Mouse (Mus musculus) erythroblast, embryonic 14.5 days (primary cell): Measurements from ENCODE around the gene Reep1. TPM values are rescaled to one million over a fixed set of nuclear protein-coding genes. Genes with fewer than 3 reads are reported as not detected.

ENCODE experiments used
- H3K27me3 ChIP-seq: 2 replicates; pipeline ENCODE4 v1.6.1; 2012; ENCODE audit warnings: inconsistent platforms; ENCODE audit not compliant: control insufficient read depth
- H3K36me3 ChIP-seq: 2 replicates; pipeline ENCODE4 v1.6.1; 2012; ENCODE audit warnings: mild to moderate bottlenecking, inconsistent platforms; ENCODE audit not compliant: control insufficient read depth
- H3K4me1 ChIP-seq: 2 replicates; pipeline ENCODE4 v1.6.1; 2012; ENCODE audit warnings: inconsistent platforms; ENCODE audit not compliant: control insufficient read depth
- H3K4me3 ChIP-seq: replicated peaks from 2 replicates; pipeline ENCODE3; 2012; ENCODE audit warnings: moderate library complexity, mild to moderate bottlenecking, inconsistent platforms
- H3K9me3 ChIP-seq: 2 replicates; pipeline ENCODE4 v1.6.1; 2012; ENCODE audit warnings: low read length, inconsistent platforms, mixed read lengths; ENCODE audit not compliant: control insufficient read depth
- GATA1 ChIP-seq: IDR thresholded peaks from 2 replicates; pipeline ENCODE4 v1.6.1; 2012; ENCODE audit warnings: low read length, inconsistent platforms, mixed read lengths
- TAL1 ChIP-seq: IDR thresholded peaks from 3 replicates; pipeline ENCODE4 v1.6.1; 2012; ENCODE audit warnings: low read length, inconsistent platforms, mixed read lengths
- polyA plus RNA-seq: library from polyadenylated mRNA; stranded (reverse); fragments of >175 nt; gene quantifications from 2 replicates; pipeline ENCODE4 v1.2.3, GENCODE M21; 2012

Reep1 gene
- polyA plus RNA-seq, 1 experiment, result not detected

DNA sequence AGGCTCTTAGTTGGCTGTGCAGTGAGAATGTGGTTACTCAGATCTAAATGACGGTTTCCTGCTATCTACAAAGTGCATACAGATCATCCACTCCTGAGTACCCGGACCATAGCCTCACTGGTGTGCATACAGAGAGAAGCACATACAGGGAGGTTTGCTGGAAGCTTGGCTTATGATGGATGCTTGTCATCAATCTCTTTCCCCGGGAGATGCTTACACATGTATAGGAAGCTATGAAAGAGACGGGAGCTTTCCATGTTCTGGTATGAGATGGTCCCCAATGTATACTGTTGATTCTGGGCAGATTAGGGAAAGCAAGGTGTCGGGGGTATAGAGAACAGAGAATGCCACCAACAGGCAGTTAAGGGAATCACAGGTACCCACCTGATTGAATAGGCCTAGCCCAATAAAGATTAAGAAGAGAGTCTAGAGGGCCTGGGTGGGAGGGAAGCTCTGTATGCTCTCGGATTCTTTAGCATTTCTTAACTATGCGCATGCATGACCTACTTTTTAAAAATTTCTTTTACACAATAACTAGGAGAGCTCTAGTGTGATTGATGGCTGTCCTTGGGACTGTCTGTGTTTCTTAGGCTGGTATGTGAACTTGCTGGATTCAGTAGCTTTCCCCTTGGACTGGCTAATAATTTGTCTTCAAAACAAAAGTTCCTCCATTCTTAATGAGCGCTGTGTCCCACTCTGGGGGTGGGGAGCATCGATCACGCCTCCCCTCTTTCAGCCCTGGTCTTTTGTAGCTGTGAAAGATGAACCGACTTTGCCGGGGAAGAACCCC is 62.7 kb downstream of the Reep1 start:
- H3K4me1 ChIP-seq, result peaks cover 3% of the 10 kb centered on the region; the same call in 1 of the 2 replicates
- no peak for TF ChIP-seq GATA1
- peaks cover 7% of the 10 kb centered on the region for H3K9me3 ChIP-seq
- H3K4me3 ChIP-seq, result no peak overlapping the region
- H3K27me3 ChIP-seq, result no peaks in the 10 kb centered on the region
- H3K36me3 ChIP-seq, result no peaks in the 10 kb centered on the region

DNA sequence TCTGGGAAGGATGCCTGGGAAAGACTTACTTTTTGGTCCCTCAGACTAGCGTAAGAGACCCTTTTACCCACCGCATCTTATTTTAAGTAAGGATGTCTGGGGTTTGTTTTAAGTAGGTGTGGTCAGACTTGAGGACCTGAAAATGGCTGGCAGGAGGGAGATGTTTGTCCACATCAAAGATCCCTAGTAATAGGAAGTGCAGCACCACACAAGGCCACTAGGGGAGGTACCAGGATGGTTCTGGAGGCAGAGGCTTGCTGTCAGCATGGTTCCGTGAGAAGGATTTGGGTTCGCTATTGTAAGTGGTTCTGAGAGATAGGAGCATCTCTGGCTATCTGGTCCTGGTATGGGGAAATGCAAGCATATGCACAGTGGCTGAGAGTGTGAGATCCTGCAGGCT is 63.5 kb downstream of the Reep1 start:
- TF ChIP-seq GATA1 (no peak), TAL1 (no peak)
- peaks cover 7% of the 10 kb centered on the region for H3K9me3 ChIP-seq
- no peaks in the 10 kb centered on the region for H3K36me3 ChIP-seq
- H3K4me3 ChIP-seq, result no peak overlapping the region
- H3K4me1 ChIP-seq, result peaks cover 3% of the 10 kb centered on the region; the same call in 1 of the 2 replicates
- H3K27me3 ChIP-seq, result no peaks in the 10 kb centered on the region

DNA sequence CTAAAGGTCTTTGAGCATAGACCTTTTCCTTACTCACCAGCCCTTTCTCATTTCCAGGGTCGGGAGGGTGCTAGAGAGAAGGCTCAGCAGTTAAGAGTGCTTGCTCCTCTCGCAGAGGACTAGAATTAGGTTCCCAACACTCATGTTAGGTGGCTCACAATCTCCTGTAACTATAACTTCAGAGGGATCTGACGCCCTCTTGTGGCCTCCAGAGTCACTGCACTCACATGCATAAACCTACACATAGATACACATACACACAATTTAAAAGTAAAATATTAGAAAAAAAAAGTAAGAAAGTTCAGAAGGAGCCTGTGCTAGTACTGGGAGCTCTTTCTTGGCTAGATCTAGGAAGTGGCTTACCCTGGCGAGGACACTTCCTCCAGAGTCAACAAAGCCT is 63.9 kb downstream of the Reep1 start:
- Histone ChIP-seq H3K9me3 (peaks cover 7% of the 10 kb centered on the region), H3K4me1 (peaks cover 3% of the 10 kb centered on the region; the same call in 1 of the 2 replicates)
- TF ChIP-seq GATA1 (no peak), TAL1 (no peak)

DNA sequence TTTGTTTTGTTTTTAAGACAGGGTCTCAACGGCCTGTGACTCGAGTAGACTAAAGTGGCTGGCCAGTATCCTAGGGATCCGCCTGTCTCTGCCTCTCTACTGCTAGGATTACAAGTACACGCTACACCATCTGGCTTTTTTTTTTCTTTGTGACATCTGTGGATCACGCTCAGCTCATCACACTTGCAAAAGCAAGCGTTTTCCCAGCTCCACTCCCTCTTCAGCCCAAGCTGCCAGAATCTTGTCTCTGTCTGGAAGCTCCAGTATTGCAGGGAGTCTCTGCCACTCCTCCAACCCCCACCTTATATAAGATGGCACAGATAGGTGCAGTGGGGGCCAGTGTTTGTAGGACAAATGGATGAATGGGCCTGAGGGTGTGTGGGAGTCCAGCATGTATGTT is 64.8 kb downstream of the Reep1 start:
- TF ChIP-seq GATA1, result no peak
- no peak for TF ChIP-seq TAL1
- Histone ChIP-seq H3K4me1 (peaks cover 3% of the 10 kb centered on the region; the same call in 1 of the 2 replicates), H3K9me3 (peaks cover 7% of the 10 kb centered on the region), H3K36me3 (no peaks in the 10 kb centered on the region), H3K27me3 (no peaks in the 10 kb centered on the region), H3K4me3 (no peak overlapping the region)

More for the DNA sequence above, 63.9 kb downstream of the Reep1 start:
- Histone ChIP-seq H3K27me3 (no peaks in the 10 kb centered on the region), H3K36me3 (no peaks in the 10 kb centered on the region), H3K4me3 (no peak overlapping the region)

DNA sequence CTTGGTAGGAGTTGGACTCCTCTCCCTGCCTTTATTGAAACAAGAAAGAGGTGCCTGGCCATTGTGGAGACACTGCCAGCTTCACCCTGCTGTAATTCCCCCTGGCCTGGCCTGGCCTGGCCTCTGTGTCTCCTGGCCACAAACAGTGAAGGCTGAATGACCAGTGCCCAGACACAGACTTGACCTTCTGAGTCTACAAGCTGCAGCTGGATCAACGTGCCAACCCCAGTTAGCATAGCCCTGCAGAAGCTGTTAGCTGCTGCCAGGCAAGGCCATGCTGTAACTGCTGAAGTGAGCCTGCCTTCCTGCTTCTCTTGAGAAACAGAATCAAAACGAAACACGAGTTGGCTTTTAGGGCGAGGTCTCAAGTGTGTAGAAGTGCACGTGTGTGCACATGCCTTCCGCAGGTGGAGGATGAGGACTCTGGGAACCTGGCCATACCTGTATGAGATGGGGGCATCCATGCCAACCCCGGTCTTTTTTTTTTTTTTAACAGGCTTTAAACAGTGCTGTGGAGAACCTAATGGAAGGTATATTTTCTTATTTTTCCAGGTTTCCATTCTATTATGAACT is 65.4 kb downstream of the Reep1 start:
- no peaks in the 10 kb centered on the region for H3K27me3 ChIP-seq
- no peak overlapping the region for H3K4me3 ChIP-seq
- TF ChIP-seq GATA1 (no peak), TAL1 (no peak)
- peaks cover 7% of the 10 kb centered on the region for H3K9me3 ChIP-seq
- H3K4me1 ChIP-seq, result peaks cover 2% of the 10 kb centered on the region; the same call in 1 of the 2 replicates
- H3K36me3 ChIP-seq, result no peaks in the 10 kb centered on the region

DNA sequence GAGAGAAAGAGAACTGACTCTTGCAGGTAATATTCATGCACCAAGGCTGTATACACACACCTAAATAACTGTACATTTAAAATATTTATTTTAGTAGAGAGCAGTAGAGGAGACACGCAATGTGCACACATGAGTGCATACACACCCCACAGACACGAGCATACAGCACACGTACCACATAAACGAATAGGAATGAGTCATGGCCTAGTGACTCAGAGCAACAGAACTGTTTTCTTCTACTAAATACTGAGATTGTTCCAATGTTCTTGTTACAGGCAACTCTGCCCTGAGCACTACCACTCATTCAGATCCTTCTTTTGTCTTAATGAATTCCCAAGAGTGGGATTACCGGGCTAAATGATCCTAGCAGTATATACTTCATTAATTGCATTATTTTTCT is 70.7 kb downstream of the Reep1 start:
- H3K4me1 ChIP-seq, result no peaks in the 10 kb centered on the region
- no peaks in the 10 kb centered on the region for H3K36me3 ChIP-seq
- H3K9me3 ChIP-seq, result no peaks in the 10 kb centered on the region
- H3K4me3 ChIP-seq, result no peak overlapping the region
- TF ChIP-seq GATA1 (no peak), TAL1 (no peak)
- no peaks in the 10 kb centered on the region for H3K27me3 ChIP-seq

DNA sequence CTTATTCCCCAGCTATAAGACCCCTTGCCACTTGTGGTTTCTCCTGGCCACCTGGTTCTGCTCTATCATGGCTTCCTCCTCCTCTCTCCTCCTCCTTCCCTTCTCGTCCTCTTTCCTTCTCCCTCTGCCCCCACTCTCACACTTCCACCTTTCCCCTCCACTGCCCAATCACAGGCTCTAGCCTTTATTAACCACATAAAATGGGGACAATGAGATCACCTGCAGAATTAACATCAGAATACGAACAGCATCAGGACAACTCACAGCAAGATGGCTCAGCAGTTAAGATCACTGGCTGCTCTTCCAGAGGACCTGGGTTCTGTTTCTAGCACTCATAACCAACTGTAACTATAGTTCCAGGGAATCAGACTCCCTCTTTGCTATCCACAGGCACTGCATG is 72.5 kb downstream of the Reep1 start:
- H3K36me3 ChIP-seq, result no peaks in the 10 kb centered on the region
- H3K4me3 ChIP-seq, result no peak overlapping the region
- H3K27me3 ChIP-seq, result no peaks in the 10 kb centered on the region
- H3K4me1 ChIP-seq, result no peaks in the 10 kb centered on the region
- peaks cover 5% of the 10 kb centered on the region for H3K9me3 ChIP-seq
- TF ChIP-seq GATA1 (no peak), TAL1 (no peak)

DNA sequence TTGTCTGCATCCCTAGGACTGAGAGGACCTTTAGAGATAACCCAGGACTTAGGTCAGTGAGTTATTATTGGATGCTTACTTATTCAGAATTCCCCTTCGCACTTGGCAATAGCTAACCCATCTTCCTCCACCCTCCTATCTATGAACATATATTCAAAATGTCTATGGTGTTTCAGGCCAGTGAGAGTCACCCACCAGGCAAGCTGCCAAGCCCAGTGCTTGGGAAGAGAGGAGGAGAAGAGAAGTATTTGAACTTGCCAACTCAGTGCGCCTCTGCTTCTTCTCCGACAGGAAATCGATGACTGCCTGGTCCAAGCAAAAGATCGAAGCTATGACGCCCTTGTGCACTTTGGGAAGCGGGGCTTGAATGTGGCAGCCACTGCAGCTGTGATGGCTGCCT is 73.1 kb downstream of the Reep1 start:
- peaks cover 5% of the 10 kb centered on the region for H3K9me3 ChIP-seq
- H3K36me3 ChIP-seq, result no peaks in the 10 kb centered on the region
- H3K27me3 ChIP-seq, result no peaks in the 10 kb centered on the region
- no peak overlapping the region for H3K4me3 ChIP-seq
- no peak for TF ChIP-seq TAL1
- no peak for TF ChIP-seq GATA1
- no peaks in the 10 kb centered on the region for H3K4me1 ChIP-seq

DNA sequence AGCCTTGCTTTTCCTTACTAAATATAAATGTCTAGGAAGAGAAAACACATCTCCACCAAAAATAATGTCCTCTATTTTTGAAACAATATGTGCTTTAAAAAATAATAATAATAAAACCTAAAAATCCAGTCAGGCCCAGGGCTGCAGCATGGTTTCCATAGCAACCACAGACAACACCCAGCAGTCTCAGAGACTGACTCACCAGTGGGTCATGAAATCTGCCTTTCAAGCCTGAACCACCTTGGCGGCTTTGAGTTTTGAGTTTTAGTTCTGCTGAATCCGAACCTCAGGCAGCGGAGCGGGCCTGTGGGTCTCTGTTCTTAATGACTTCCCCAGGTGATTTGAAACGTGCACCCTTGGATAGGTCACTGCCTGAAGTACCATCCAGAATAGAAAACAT is 75.8 kb downstream of the Reep1 start:
- Histone ChIP-seq H3K27me3 (no peaks in the 10 kb centered on the region), H3K36me3 (no peaks in the 10 kb centered on the region), H3K4me3 (no peak overlapping the region), H3K4me1 (peaks cover 6% of the 10 kb centered on the region), H3K9me3 (peaks cover 5% of the 10 kb centered on the region)
- TF ChIP-seq TAL1, result no peak
- TF ChIP-seq GATA1, result no peak
